Mouse (Mus musculus): ENCODE data around the gene Fam184b.
A peak's percentile ranks its signal among the peaks of the same experiment; 100 is the strongest.
"Not testable (repeated sequence)": the region's sequence is repeated elsewhere in the genome, so short reads cannot be mapped to it uniquely, and the experiment has no call there.

The Fam184b gene

GRCm38 (mm10) chr5:45638806-45639714 lies at the start of gene Fam184b:
Gene Fam184b (minus strand): TSS chr5:45639614.
- DNase-seq (ENCODE audit: extremely low spot score): peak; percentile 59

- DNase-seq (ENCODE audit: extremely low spot score): no peak
These were observed 49.7 kb upstream of the Fam184b start for GRCm38 (mm10) chr5:45689152-45689551.

GRCm38 (mm10) chr5:45686223-45686622 lies 46.8 kb upstream of the Fam184b start:
- no peak for DNase-seq (ENCODE audit: extremely low spot score)

DNA sequence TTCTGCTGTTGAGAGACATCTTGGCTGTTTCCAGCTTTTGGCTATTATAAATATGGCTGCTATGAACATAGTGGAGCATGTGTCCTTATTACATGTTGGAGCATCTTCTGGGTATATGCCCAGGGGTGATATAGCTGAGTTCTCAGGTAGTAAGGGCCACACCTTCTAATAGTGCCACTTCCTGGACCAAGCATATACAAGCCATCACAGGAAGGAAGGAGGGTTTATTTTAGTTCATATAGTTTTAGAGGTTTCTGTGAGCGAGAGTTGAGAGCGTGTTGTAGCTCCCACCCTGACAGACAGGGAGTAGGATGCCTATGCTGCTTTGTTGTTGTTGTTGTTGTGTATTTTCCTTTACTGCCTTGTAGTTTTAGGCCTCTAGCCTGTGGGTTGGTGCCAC lies 45.8 kb upstream of the Fam184b start:
- no peak for DNase-seq (ENCODE audit: extremely low spot score)

GRCm38 (mm10) chr5:45683388-45683787 lies 44.0 kb upstream of the Fam184b start:
- DNase-seq (ENCODE audit: extremely low spot score): no peak

DNA sequence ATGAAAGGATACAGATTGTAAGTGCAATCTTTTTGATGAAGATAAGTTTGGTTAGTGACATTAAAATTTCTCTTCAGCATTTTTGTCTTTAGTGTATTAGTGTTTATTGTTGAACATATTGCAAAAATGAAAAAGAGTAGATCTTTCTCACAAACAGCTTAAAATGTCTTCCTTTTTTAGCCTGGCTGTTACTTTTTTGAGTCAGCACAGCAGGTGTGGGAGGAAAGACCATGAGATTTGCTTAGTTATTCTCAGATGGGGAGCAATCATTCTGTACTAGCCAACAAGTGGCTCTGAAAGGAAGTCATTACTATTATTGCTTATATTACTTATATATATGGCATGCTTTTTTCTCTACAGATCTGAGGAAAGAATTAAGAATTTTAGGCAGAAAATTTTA lies 40.5 kb upstream of the Fam184b start:
- no peak for DNase-seq (ENCODE audit: extremely low spot score)

DNA sequence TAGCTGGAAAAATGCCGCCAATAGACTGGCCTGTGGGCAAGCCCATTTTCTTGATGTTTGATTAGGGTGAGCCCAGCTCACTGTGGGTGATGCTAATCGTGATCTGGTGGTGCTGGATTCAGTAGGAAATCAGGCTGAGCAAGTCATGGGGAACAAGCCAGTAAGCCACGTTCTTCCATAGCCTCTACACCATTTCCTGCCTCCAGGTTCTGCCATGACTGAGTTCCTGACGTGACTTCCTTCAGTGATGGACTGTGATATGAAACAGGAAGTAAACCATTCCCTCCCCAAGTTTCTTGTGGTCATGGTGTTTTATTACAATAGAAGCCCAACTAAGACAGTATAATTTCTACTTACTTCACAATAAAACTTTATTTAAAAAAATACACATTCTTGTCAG lies 38.2 kb upstream of the Fam184b start:
- no peak for DNase-seq (ENCODE audit: extremely low spot score)

DNA sequence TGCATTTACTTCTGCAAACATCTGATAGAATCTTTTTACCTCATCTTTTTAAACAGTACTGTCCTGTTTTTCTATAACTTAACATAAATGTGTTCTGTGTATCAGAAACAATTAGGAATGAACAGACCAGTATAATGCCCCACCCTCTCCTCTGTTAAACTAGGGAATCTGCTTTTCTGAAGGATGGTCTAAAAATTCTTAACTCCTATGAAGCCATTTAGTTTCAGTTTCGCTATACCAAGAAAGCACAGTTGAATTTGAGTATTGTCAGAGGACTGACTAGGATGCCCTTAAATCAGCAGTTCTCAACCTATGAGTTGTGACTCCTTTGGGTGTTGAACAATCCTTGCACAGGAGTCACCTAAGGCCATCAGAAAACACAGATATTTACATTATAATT lies 35.6 kb upstream of the Fam184b start:
- no peak for DNase-seq (ENCODE audit: extremely low spot score)

DNA sequence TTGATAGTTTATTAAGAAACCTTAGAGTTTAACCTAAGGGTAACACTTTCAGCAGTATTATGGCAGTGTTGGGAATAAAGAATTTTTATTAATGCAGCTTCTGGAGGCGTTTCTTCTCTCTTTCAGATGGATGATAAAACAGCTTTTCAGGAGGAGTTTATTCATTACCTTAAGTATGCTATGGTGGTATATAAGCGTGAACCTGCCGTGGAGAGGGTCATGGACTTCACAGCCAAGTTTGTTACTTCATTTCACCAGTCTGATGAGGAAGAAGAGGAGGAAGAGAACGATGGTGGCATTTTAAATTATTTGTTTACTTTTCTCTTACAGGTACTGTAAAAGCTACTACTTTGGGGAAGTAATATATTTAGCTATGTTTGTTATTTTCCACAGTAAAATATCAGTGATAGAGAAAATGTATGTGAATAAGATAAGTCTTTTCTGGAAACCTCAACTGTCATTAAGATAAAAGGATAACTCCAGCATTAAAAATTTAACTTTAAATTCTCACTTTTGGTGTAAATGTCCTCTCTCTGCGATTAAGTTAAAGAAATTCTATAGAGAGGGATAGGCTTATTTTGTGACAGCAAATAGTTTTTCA lies 31.6 kb upstream of the Fam184b start:
- DNase-seq (ENCODE audit: extremely low spot score): no peak

GRCm38 (mm10) chr5:45670280-45670670 lies 30.9 kb upstream of the Fam184b start:
- no peak for DNase-seq (ENCODE audit: extremely low spot score)

GRCm38 (mm10) chr5:45669598-45670279 lies 30.3 kb upstream of the Fam184b start, which contains the start of gene Ncapg:
Gene Ncapg (plus strand): TSS chr5:45669919.
- peak; percentile 100 for DNase-seq (ENCODE audit: extremely low spot score)

- DNase-seq (ENCODE audit: extremely low spot score): no peak
These were observed 29.8 kb upstream of the Fam184b start for GRCm38 (mm10) chr5:45669234-45669597.

DNA sequence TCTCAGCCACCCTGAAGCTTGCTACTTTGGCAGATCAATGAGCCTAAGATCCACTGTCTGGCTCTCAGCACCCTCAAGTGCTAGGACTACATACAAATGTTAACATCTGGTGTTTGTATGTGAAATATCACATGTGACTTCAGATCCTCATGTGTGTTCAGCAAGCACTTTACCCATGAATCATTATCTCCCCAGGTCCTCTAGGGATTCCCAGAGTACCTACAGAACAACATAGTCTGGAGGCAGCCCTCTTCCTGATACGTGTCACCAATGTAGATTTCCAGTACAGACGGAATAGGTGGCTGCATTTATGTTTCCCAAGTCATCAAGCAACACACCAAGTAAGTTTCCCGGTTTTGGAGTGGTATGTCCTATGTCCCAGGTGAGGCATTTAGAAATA lies 29.4 kb upstream of the Fam184b start:
- peak; percentile 30 for DNase-seq (ENCODE audit: extremely low spot score)

DNA sequence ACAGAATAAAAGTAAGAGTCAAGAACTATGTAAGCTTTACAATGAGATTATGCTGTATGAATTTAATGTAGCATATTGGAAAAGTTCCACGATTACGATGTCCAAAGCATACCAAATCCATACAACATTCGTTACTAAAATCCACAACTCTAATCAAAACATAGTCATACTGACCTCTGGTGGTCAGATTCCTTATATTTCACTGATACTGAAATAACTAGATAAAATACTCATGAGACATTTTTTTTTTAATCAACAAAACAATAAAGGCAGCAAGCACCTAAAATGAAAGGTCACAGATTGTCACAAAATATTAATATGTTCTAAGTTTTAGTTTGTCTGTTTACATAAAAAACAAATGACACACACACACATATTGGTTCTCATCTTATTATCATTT lies 28.9 kb upstream of the Fam184b start:
- DNase-seq (ENCODE audit: extremely low spot score): peak; percentile 22

DNA sequence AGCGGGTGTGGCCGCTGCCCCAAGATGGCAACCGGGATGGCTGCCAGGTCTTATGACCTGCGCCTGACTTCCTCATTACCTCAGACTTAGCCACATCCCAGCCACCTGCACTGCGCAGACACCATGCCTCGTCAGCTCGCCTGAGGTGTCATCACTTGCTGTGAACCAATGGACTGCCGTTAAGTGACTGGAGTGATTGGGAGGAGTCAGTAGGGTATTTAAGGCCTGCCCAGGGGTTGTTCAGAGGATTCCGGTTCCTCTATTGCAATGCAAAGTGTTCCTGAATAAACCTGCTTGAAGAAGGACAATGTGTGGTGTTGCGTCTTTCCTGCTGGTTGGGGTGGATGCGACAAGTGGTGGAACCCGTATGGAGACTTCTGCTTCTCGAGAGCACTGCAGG lies 19.0 kb upstream of the Fam184b start:
- not testable (repeated sequence) for DNase-seq (ENCODE audit: extremely low spot score)

DNA sequence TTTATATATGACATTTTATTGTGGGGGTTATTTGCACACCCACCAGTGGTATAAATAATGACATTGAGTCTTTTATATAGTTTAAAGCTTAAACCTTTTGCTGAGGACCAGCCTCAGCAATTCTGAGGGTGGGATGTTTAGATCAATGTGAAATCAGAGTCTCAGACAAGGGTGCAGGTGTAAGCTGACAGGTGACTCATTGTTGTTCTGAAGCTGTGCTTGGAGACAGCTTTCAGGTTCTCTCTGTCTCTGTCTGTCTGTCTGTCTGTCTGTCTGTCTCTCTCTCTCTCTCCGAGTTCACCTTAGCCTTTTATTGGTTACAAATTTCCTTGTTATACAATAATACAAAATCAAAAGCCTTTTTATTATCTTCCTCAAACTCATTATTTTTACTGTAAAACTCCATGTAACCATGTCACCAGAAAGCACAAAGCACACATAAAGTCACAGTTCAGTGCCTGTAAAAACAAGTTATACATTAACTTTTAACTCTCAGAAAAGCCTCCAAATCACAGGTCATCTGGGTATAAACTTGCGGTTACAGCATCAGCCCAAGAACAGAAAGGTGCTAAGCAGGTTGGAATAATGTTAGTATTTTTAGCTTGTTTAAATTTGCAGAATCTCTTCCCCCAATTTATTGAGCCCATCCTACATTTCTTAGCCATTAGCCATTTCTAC lies 11.8 kb upstream of the Fam184b start:
- DNase-seq (ENCODE audit: extremely low spot score): no peak

DNA sequence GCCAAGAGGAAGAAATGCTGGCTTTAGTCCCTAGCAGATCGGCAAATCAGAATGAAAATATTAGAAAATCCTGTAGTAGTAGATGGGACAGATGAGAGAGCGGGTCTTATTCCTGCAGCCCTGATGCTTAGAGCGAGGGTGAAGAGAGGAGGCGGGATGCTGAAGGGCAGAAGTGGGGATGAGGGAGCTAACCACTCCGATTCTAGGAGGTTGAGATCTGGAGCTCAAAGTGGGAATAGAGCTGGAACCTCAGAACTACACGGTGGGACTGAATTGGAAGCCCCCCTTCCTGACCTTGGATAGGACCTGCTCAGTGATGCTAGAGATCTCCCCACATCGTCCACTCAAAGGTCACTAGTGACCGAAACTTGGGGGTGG lies 290 bp upstream of the Fam184b start:
- peak; percentile 29 for DNase-seq (ENCODE audit: extremely low spot score)

DNA sequence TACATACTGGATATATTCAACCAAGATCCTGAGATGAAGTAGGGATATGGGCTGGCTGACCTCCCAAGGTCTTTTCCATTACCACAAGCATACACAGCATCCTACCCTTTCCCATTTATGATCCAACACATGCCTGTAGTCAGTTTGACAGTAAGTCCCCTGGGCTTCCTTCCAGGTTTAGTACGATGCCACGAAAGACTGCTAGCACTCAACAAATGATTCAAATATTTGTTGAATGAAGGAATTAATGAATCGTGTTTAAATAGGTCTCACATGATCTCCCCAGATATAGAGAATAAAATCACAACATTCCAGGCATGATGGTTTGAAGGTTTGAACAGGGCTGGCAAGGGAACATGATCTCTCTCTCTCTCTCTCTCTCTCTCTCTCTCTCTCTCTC lies 1.0 kb downstream of the Fam184b start:
- no peak for DNase-seq (ENCODE audit: extremely low spot score)

DNA sequence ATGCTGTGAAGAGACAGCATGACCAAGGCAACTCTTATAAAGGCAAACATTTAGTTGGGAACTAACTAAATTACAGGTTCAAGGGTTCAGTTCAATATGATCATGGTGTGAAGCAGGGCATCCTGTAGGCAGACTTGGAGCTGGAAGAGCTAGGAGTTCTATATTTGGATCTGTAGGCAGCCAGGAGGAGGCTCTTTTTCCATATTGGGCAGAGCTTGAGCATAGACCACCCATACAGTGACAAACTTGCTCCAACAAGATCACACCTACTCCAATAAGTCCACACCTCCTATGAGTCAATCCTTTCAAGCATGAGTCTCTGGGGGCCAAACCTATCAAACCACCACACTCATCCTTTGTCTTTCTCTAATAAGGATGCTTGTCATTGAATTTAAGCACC lies 9.9 kb downstream of the Fam184b start:
- no peak for DNase-seq (ENCODE audit: extremely low spot score)

GRCm38 (mm10) chr5:45627771-45628170 lies 11.6 kb downstream of the Fam184b start:
- DNase-seq (ENCODE audit: extremely low spot score): no peak

GRCm38 (mm10) chr5:45621511-45621910 lies 17.9 kb downstream of the Fam184b start:
- no peak for DNase-seq (ENCODE audit: extremely low spot score)

DNA sequence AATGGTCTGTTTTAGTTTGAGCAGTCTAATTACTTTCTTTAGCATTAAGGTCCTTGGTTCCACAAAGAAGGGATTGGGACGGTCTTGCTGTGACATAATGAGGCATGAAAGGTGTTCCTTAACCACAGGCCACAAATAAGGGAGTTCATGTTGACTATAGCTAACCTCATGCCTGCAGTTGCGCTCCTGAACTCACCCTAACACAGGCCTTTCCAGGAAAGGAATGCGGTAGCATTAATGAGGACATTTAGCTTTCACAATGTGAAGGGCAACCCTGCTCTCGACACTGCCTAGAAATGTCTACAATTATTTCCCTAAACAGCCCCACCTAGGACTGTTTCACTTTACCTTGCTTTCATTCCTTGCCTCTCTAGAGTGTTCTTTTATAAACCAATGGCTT lies 40.4 kb downstream of the Fam184b start:
- DNase-seq (ENCODE audit: extremely low spot score): no peak

Measured in embryo, embryonic 9.5 days (tissue).